Mouse (Mus musculus) inflammation-experienced regulatory T-cells, adult 6 months (primary cell): ENCODE results near the gene Scgb1b29. TPM values are rescaled to one million over a fixed set of nuclear protein-coding genes. Genes with fewer than 3 reads are reported as not detected.
"Not testable (repeated sequence)": the region's sequence is repeated elsewhere in the genome, so short reads cannot be mapped to it uniquely, and the experiment has no call there.

Source experiments
- ATAC-seq: one replicate; pipeline ENCODE4 v1.8.0; 2017
- polyA plus RNA-seq, 3 experiments: library from polyadenylated mRNA; unstranded; fragments of 100-300 nt; shearing (Covaris generic); gene quantifications; one replicate each; pipeline ENCODE4 v1.2.1; 2017

Gene Scgb1b29
- polyA plus RNA-seq: not detected

DNA sequence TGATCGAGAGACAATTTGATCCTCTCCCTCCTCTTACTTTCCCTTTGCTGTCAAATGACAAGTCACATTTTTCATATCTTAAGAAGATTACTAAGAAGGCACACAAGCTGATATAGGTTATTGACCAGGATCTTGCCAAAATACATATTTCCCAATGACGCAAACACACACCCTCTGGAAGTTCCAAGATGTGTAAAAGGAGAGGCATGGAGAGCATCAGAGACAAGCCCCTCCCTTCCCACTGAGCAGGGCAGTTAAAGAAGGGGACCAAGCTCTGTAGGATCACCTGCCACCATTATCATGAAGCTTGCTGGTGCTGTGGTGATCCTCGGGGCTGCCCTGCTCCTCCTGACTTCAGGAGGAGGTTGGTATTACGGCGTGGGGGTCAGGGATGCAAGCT is at the start of gene Scgb1b29:
Gene Scgb1b29, plus strand, starts transcription at position 301 of the 400 bp plus-strand sequence.
- ATAC-seq: not testable (repeated sequence)

DNA sequence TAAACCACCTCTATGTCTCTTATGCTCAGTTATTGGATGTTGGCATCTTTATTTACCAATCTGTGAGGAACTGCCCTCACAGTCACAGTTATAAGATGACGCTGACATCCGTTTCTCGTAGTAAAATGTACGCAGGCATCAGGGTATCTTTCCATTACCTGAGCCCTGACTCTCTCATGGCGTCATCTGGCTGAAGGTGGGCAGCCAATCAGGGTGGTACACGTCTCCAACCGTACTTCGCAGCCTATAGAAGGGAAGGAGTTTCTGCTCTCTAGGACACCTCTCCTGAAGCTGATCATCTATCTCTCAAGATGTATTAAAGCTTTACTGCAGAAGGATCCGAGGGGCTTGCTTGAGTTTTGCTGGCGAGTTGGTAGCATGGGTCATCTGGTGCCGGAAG is 12.7 kb upstream of the Scgb1b29 start:
- ATAC-seq: not testable (repeated sequence)

Other genes starting within 250 kb of the Scgb1b29 start
- gene Scgb2b11, start 230.4 kb upstream of the Scgb1b29 start, polyA plus RNA-seq: not detected
- not detected for gene Scgb1b11, start 218.7 kb upstream of the Scgb1b29 start, polyA plus RNA-seq
- gene Scgb2b12, start 114.3 kb upstream of the Scgb1b29 start, polyA plus RNA-seq: not detected
- gene Scgb1b12, start 107.4 kb upstream of the Scgb1b29 start, polyA plus RNA-seq: not detected